Mouse (Mus musculus) adrenal gland (tissue): Measurements from ENCODE around the gene Ip6k3.

Experiments used
- intact Hi-C: fragments of 180-260 bp; cut with DNase I; formaldehyde crosslinking; loops from one replicate; pipeline ENCODE4 v1.15.1; 2025

Ip6k3 gene

GRCm38 (mm10) chr17:27183667-27184292, 16.2 kb upstream of the Ip6k3 start:
- intact Hi-C loops: no loop called here

DNA sequence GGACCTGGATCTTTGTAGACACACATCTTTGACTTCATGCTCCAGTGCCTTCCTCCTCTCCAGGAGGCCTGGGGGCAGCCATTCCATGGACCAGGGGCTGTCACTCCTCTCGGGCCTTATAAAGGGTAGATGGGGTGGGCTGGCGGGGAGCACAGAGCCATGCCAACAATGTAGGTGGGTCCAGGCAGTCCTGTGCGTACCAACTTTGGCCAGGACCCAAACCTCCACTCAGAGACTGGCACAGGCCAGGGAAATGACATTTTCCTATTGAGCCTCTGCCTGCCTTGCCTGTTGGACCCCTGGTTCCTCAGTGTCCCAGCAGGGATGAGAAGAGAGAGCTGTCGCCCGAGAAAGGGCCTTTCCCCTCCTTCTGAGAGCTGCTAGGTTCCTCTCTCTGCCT, 14.8 kb upstream of the Ip6k3 start:
- intact Hi-C loops: no loop called here

DNA sequence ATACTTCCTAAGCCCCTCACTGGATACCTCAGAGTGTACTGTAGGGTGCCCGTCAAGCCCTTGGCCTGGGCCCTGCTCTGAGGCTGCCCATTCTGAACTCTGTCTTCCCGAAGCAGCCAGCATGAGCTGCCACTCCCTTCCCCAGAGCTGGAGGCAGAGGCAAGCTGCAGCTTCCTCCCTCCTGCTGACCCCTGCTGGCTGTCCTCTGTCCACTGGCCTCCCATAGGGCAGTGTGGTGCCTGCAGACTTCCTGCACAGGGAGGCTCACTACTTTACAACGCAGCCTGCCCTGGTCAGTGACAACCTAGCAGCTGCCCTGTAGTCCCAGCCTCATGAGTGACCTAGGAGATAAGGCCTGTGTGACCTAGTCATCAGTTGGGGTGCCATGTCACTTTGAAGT, 14.1 kb upstream of the Ip6k3 start:
- intact Hi-C loops: no loop called here

GRCm38 (mm10) chr17:27179681-27180280, 12.2 kb upstream of the Ip6k3 start:
- intact Hi-C loops: no loop called here

- intact Hi-C loops: no loop called here
Observed at GRCm38 (mm10) chr17:27178427-27179177, 11.0 kb upstream of the Ip6k3 start.

DNA sequence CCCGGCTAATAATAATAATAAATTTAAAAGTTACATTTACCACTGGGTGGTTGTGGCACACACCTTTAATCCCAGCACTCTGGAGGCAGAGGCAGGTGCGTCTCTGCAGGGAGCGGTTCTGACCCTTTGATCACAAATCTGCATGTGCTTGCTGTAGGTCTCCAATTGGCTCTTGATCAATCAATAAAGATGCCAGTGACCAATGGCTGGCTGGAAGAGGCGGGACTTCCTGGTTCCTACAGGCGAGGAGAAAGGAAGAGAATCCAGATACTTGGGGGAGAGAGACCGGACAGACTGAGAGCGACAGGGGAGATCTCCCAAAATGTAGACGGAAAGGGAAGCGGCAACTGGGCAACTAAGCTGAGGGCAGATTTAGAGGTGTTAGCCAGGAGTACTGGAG, 10.4 kb upstream of the Ip6k3 start:
- intact Hi-C loops: no loop called here

GRCm38 (mm10) chr17:27176754-27177153, 9.2 kb upstream of the Ip6k3 start:
- intact Hi-C loops: no loop called here

- intact Hi-C loops: no loop called here
Observed at GRCm38 (mm10) chr17:27176287-27176686, 8.7 kb upstream of the Ip6k3 start.

- intact Hi-C loops: no loop called here
Observed at GRCm38 (mm10) chr17:27175196-27175874, 7.7 kb upstream of the Ip6k3 start.

GRCm38 (mm10) chr17:27173715-27174114, 6.1 kb upstream of the Ip6k3 start:
- intact Hi-C loops: no loop called here

DNA sequence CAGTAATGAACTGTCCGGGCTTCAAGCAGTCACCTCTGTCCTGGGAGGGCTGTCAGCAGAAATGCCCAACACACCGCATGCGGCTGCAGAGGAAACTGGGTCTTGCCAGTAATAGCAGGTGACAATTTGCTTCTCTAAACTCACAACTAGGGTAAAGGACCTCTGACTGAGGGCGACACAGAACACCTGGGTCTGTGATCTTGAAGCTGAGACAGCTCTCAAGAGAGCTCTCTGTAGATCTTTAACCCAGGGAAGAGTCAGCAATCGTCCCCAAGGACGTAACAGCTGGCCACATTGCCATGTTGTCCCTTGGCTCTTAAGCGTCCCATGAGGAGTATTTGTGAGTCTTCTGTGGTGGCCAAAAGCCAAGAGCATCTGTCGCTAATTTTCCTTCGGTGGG, 4.9 kb upstream of the Ip6k3 start:
- intact Hi-C loops: no loop called here

DNA sequence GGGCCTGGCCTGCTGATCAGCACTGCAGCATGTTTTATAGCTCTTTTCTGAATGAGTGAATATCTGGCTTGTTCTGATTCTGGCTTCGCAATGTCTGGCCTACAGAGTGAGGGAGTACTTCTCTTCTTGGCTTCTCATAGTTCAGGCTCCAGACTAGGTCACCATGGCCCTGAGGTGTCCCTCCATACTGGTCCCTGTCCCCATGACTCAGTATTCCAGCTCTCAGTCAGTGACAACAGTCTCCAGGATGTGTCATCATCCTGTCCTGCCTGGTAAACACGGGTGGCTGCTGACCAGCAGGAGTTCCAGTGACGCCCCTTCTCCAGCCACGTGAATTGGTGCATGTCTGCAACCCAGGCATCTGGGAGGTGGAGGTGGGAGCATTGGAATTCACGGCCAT, 3.5 kb upstream of the Ip6k3 start:
- intact Hi-C loops: no loop called here

DNA sequence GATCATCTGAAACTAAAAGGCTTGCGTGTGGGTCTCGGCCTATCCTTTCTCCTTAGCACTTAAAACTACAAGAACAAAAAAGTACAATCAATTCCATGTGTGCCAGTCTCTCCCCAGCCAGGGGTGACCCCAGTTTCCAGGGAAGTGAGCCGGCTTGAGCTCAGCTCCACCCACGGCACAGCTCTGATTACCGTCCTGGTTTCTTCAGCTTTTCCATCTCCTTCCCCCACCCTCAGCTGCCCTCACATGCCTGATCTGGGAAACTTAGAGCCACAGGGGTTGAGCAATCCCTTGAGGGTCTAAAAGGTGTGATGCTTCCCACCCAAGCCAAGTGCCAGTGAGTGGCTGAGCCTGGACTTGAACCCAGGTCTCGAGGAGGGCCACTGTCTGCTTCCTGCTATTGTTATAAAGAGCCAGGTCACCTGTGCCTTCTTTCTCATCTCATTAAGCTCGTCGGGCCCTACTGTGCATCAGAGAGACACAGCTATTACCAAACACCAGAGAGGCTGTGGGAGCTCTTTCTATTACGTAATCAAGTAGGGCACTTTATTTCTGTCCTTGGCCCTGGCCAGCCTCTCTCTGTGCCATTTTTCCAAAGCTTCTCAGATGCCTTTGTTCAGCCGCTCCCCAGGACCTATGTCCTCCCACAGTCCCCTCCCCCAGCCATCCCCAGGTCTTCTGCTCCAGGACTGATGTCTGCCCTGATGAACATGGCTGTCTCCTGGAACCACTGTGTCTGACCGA, 2.5 kb upstream of the Ip6k3 start:
- intact Hi-C loops: no loop called here

GRCm38 (mm10) chr17:27168569-27168968, 974 bp upstream of the Ip6k3 start:
- intact Hi-C loops: no loop called here

- intact Hi-C loops: no loop called here
Observed at GRCm38 (mm10) chr17:27166901-27167300, 694 bp downstream of the Ip6k3 start.

- intact Hi-C loops: no loop called here
Observed at GRCm38 (mm10) chr17:27165054-27165773, 2.4 kb downstream of the Ip6k3 start.

GRCm38 (mm10) chr17:27160905-27161304, 6.7 kb downstream of the Ip6k3 start:
- intact Hi-C loops: no loop called here

GRCm38 (mm10) chr17:27159169-27159568, 8.4 kb downstream of the Ip6k3 start:
- intact Hi-C loops: no loop called here

GRCm38 (mm10) chr17:27158439-27158838, 9.2 kb downstream of the Ip6k3 start:
- intact Hi-C loops: no loop called here

- intact Hi-C loops: no loop called here
Observed at GRCm38 (mm10) chr17:27155752-27156151, 11.8 kb downstream of the Ip6k3 start.

DNA sequence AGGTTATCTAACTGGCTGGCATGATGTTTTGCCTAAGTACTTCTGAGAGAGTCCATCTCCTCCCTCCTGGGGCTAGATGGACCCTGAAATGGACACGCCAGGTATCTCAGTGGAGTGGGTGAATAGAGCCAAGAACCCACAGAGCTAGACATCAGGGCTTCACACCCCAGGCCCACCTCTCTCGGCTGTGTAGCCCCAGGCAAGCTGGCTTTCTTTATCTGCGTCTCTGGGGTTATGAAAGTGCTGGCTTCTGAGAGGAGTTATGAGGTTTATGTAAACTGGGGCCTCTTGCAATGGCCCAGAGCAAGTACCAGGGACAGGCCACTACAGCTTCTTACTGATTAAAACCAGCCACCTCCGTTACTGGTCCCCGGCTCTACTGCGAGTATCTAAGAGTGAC, 12.7 kb downstream of the Ip6k3 start:
- intact Hi-C loops: no loop called here
